Mouse (Mus musculus) limb, embryonic 14.5 days (tissue): ENCODE measurements around the gene Cntn5. TPM values are rescaled to one million over a fixed set of nuclear protein-coding genes. Genes with fewer than 3 reads are reported as not detected.
A peak's percentile ranks its signal among the peaks of the same experiment; 100 is the strongest.

Experiments used
- ATAC-seq: fragments of 200-750 bp; cut with Nextera tagmentation; 2 replicates; pipeline ENCODE4 v1.8.0; 2017; ENCODE audit warnings: low read depth, moderate number of reproducible peaks, moderate TSS enrichment; ENCODE audit not compliant: low FRiP score
- DNase-seq: peaks from one replicate; pipeline ENCODE4 v3.0.0-alpha.2; 2015; ENCODE audit warnings: low spot score
- H3K27ac ChIP-seq: fragments of 300-500 bp; sonication (generic); replicated peaks from 2 replicates; pipeline ENCODE4 v1.5.1; 2014; ENCODE audit warnings: low read depth, mild to moderate bottlenecking, low read length, moderate library complexity, mixed read lengths
- H3K27me3 ChIP-seq: fragments of 300-500 bp; sonication (generic); 2 replicates; pipeline ENCODE4 v1.6.1; 2014; ENCODE audit warnings: low read length, mixed read lengths; ENCODE audit not compliant: control insufficient read depth, insufficient read depth
- H3K36me3 ChIP-seq: fragments of 300-500 bp; sonication (generic); 2 replicates; pipeline ENCODE4 v1.6.1; 2014; ENCODE audit warnings: mild to moderate bottlenecking, low read length, moderate library complexity, mixed read lengths; ENCODE audit not compliant: control insufficient read depth, insufficient read depth
- H3K4me1 ChIP-seq: fragments of 300-500 bp; sonication (generic); 2 replicates; pipeline ENCODE4 v1.6.1; 2014; ENCODE audit warnings: antibody characterized with exemption, low read length, mixed read lengths; ENCODE audit not compliant: control insufficient read depth, insufficient read depth
- H3K4me2 ChIP-seq: fragments of 300-500 bp; sonication (generic); replicated peaks from 2 replicates; pipeline ENCODE4 v1.6.1; 2014; ENCODE audit warnings: low read depth, mild to moderate bottlenecking, low read length, moderate library complexity; ENCODE audit not compliant: severe bottlenecking
- H3K4me3 ChIP-seq: fragments of 300-500 bp; sonication (generic); replicated peaks from 2 replicates; pipeline ENCODE4 v1.5.1; 2014; ENCODE audit warnings: low read length
- H3K9ac ChIP-seq: fragments of 300-500 bp; sonication (generic); 2 replicates; pipeline ENCODE4 v1.6.1; 2014; ENCODE audit warnings: mild to moderate bottlenecking, low read depth, low read length, moderate library complexity; ENCODE audit not compliant: severe bottlenecking
- H3K9me3 ChIP-seq: fragments of 300-500 bp; sonication (generic); 2 replicates; pipeline ENCODE4 v1.6.1; 2016; ENCODE audit warnings: low read length; ENCODE audit not compliant: control insufficient read depth
- POLR2A ChIP-seq: fragments of 200-500 bp; IDR thresholded peaks from 2 replicates; pipeline ENCODE4 v1.8.0; 2012; ENCODE audit warnings: inconsistent platforms, mild to moderate bottlenecking, moderate library complexity, borderline replicate concordance; ENCODE audit not compliant: insufficient read depth, insufficient read length; ENCODE audit errors: extremely low read depth
- WGBS: fragments of 180-500 bp; shearing (Covaris S2); extraction: QIAGEN DNeasy Blood & Tissue Kit; methylation state at CpG from one replicate; pipeline ENCODE4 v1.1.7; 2014; 5-methylcytosine and 5-hydroxymethylcytosine counted together
- polyA plus RNA-seq, 2 experiments: library from polyadenylated mRNA; depleted of rRNA in 1 of 2; stranded (reverse) in 1 of 2; unstranded in 1 of 2; fragments of >200 nt; fragmentation: Nextera tagmentation in 1 of 2; extraction: Ambion mirVana in 1 of 2; gene quantifications; 2 replicates each; pipeline versions ENCODE4 v1.2.1 to v1.2.3; 2012 to 2014

The Cntn5 gene
- polyA plus RNA-seq, 2 experiments, result 0.41 to 0.87 TPM

- DNase-seq (peak; percentile 3), ATAC-seq (no peak)
- H3K36me3 ChIP-seq, result no peaks in the 10 kb centered on the region
- H3K4me2 ChIP-seq, result no peak overlapping the region
- no peaks in the 10 kb centered on the region for H3K9me3 ChIP-seq
- no peak overlapping the region for H3K4me3 ChIP-seq
- H3K27ac ChIP-seq, result no peak overlapping the region
- H3K9ac ChIP-seq, result no peak overlapping the region
- H3K27me3 ChIP-seq, result no peaks in the 10 kb centered on the region
- no peaks in the 10 kb centered on the region for H3K4me1 ChIP-seq
- TF ChIP-seq POLR2A, result no peak
- WGBS, result 48% methylated on average over 8 of the region's 8 CpGs
Observed at GRCm38 (mm10) chr9:9882779-9883383, 1021.7 kb downstream of the Cntn5 start.

GRCm38 (mm10) chr9:9872112-9873035 is 1032.2 kb downstream of the Cntn5 start:
- no peaks in the 10 kb centered on the region for H3K27me3 ChIP-seq
- H3K9ac ChIP-seq, result no peak overlapping the region
- WGBS, result 45% methylated on average over 7 of the region's 7 CpGs
- H3K4me3 ChIP-seq, result no peak overlapping the region
- ATAC-seq, result no peak
- H3K27ac ChIP-seq, result no peak overlapping the region
- no peak overlapping the region for H3K4me2 ChIP-seq
- TF ChIP-seq POLR2A, result no peak
- H3K4me1 ChIP-seq, result no peaks in the 10 kb centered on the region
- H3K36me3 ChIP-seq, result no peaks in the 10 kb centered on the region
- no peak for DNase-seq
- H3K9me3 ChIP-seq, result no peaks in the 10 kb centered on the region

- no peaks in the 10 kb centered on the region for H3K4me1 ChIP-seq
- WGBS, result 85% methylated on average over 3 of the region's 3 CpGs
- no peak overlapping the region for H3K27ac ChIP-seq
- DNase-seq (no peak), ATAC-seq (no peak)
- no peaks in the 10 kb centered on the region for H3K27me3 ChIP-seq
- no peak overlapping the region for H3K4me3 ChIP-seq
- no peak overlapping the region for H3K4me2 ChIP-seq
- H3K9ac ChIP-seq, result no peak overlapping the region
- no peaks in the 10 kb centered on the region for H3K36me3 ChIP-seq
- TF ChIP-seq POLR2A, result no peak
- no peaks in the 10 kb centered on the region for H3K9me3 ChIP-seq
Observed at GRCm38 (mm10) chr9:9860631-9861030, 1043.9 kb downstream of the Cntn5 start.

GRCm38 (mm10) chr9:9859323-9859722 is 1045.3 kb downstream of the Cntn5 start:
- ATAC-seq (no peak), DNase-seq (no peak)
- WGBS, result 43% methylated on average over 1 of the region's 1 CpGs
- H3K27ac ChIP-seq, result no peak overlapping the region
- no peak overlapping the region for H3K4me2 ChIP-seq
- no peak for TF ChIP-seq POLR2A
- no peaks in the 10 kb centered on the region for H3K4me1 ChIP-seq
- no peak overlapping the region for H3K9ac ChIP-seq
- no peaks in the 10 kb centered on the region for H3K27me3 ChIP-seq
- H3K4me3 ChIP-seq, result no peak overlapping the region
- H3K36me3 ChIP-seq, result no peaks in the 10 kb centered on the region
- H3K9me3 ChIP-seq, result no peaks in the 10 kb centered on the region

GRCm38 (mm10) chr9:9854791-9855190 is 1049.8 kb downstream of the Cntn5 start:
- no peak for ATAC-seq
- Histone ChIP-seq H3K4me2 (no peak overlapping the region), H3K36me3 (no peaks in the 10 kb centered on the region), H3K9ac (no peak overlapping the region), H3K27ac (no peak overlapping the region), H3K4me1 (no peaks in the 10 kb centered on the region), H3K27me3 (no peaks in the 10 kb centered on the region), H3K9me3 (no peaks in the 10 kb centered on the region), H3K4me3 (no peak overlapping the region)
- TF ChIP-seq POLR2A, result no peak
- no peak for DNase-seq
- 77% methylated on average over 1 of the region's 1 CpGs for WGBS
